ENCODE assay signal across 23 mouse cellular contexts in genomic region chr11:58452759-58453158, GRCm38 (mm10). TPM values are rescaled to one million over a fixed set of nuclear protein-coding genes. Genes with fewer than 3 reads are reported as not detected.
"Had no signal": no experiment of that assay in that cellular context is flagged by ENCODE, and none has a peak within 500 bp of the region (broad histone marks: within the 10 kb centered on the region; RNA-seq: fewer than 3 reads in every experiment).

Gene Lypd9, minus strand, starts transcription at chr11:58452923.

- H3K4me1 ChIP-seq: midbrain, embryonic 10.5 days; midbrain, embryonic 12.5 days; neural tube, embryonic 13.5 days; neural tube, embryonic 15.5 days; stomach, embryonic 15.5 days had no signal

- H3K4me2 ChIP-seq: lung, embryonic 14.5 days; midbrain, embryonic 12.5 days; neural tube, embryonic 13.5 days; neural tube, embryonic 15.5 days; stomach, embryonic 15.5 days had no signal

- ATAC-seq: midbrain, embryonic 16.5 days had no signal

- H3K9ac ChIP-seq: liver, embryonic 14.5 days; lung, embryonic 14.5 days; midbrain, embryonic 12.5 days; neural tube, embryonic 13.5 days; neural tube, embryonic 15.5 days; stomach, embryonic 15.5 days had no signal

- H3K36me3 ChIP-seq: midbrain, embryonic 10.5 days; midbrain, embryonic 12.5 days; neural tube, embryonic 13.5 days; neural tube, embryonic 15.5 days; stomach, embryonic 15.5 days had no signal

- DNase-seq: lung, adult 18-20 months; lung, embryonic 14.5 days; lung, postnatal 10 days; lung, postnatal 4 days; midbrain, embryonic 14.5 days; right cerebral cortex, postnatal 14 days; thymus, adult 18-20 months; thymus, postnatal 14 days; thymus, postnatal 36 days had no signal

- H3K27me3 ChIP-seq: midbrain, embryonic 12.5 days; neural tube, embryonic 13.5 days; neural tube, embryonic 15.5 days; stomach, embryonic 15.5 days had no signal

- H3K4me3 ChIP-seq: midbrain, embryonic 10.5 days; midbrain, embryonic 12.5 days; myocyte; neural tube, embryonic 13.5 days; neural tube, embryonic 15.5 days; stomach, embryonic 15.5 days had no signal

- H3K9me3 ChIP-seq: midbrain, embryonic 12.5 days; neural tube, embryonic 15.5 days; stomach, embryonic 15.5 days had no signal

- H3K27ac ChIP-seq: liver, embryonic 14.5 days; midbrain, embryonic 10.5 days; midbrain, embryonic 12.5 days; neural tube, embryonic 13.5 days; neural tube, embryonic 15.5 days; stomach, embryonic 15.5 days; stomach, postnatal 0 days had no signal

RNA-seq across cellular contexts. Expression of gene Lypd9, which starts in this region (rescaled TPM):
- polyA plus RNA-seq: liver, embryonic 14.5 days; liver, embryonic 16.5 days; lung, embryonic 14.5 days; lung, embryonic 16.5 days; midbrain, embryonic 10.5 days; midbrain, embryonic 12.5 days; midbrain, embryonic 14.5 days; midbrain, embryonic 16.5 days; myocyte; neural tube, embryonic 11.5 days; neural tube, embryonic 13.5 days; neural tube, embryonic 15.5 days; spleen, adult 2 months; stomach, embryonic 15.5 days; stomach, postnatal 0 days; thymus, postnatal 0 days had no signal
